Mouse (Mus musculus): ENCODE results near the gene Nomo1. TPM values are rescaled to one million over a fixed set of nuclear protein-coding genes. Genes with fewer than 3 reads are reported as not detected.

Gene Nomo1
- polyA plus RNA-seq (2014; fragmentation: Nextera tagmentation; extraction: Ambion mirVana) = 13.8 and 14.9 TPM in 2 replicates

DNA sequence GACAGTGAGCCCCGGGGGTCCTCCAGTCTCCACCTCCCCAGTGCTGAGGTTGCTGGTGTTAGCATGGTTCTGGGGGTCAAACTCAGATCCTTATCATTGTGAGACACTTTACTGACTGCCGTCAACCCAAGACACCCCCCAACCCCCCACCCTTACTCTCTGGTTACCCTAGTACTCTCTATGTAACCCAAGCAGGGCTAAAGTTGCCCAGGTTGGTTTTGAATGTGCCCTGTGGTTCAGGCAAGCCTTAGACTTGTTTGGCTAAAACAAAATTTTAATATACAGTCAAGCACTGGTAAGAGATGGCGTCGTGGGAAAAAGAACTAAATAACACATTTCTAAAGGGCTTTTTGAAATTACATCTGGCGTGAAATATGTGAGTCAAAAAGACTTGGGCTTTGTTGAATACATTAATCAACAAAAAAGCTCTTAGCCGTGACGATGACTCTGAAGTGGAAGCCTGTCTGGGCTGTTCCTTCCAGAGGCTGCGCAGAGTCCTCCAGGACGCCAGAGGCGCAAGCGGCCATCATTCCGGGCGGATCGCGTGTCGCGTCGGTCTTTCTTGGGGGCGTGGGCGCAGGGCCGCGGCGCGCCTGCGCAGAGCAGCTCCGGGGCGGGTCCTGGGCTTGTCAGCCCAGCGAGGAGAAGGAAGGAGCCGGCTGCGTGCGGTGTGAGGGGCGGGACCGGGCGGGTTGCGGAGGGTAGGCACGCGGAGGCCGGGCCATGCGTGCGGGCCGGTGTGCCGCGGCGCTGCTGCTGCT is at the start of gene Nomo1:
TSS of gene Nomo1 (plus strand) at position 590 of the 761 bp plus-strand sequence.
- Histone ChIP-seq H3K27ac (ENCODE audit: low read depth, low read length) (no peak within 1 kb of the TSS; the same call in 1 of the 2 replicates), H3K9me3 (ENCODE audit: control insufficient read depth, low read length) (no peaks in the 10 kb centered on the region), H3K4me3 (ENCODE audit: low read depth, low read length) (peak within 1 kb of the TSS; percentile 88), H3K4me2 (replicated peaks; ENCODE audit: low read depth, low read length) (peak within 1 kb of the TSS; percentile 77), H3K4me1 (replicated peaks; ENCODE audit: control insufficient read depth, insufficient read depth, low read length) (no peaks in the 10 kb centered on the region), H3K36me3 (ENCODE audit: control insufficient read depth, insufficient read depth, low read length) (no peaks in the 10 kb centered on the region), H3K27me3 (ENCODE audit: control insufficient read depth, insufficient read depth, low read length) (no peaks in the 10 kb centered on the region), H3K9ac (ENCODE audit: low read depth, low read length) (peak within 1 kb of the TSS; percentile 83)
- 6% methylated on average over 44 of the region's 44 CpGs for WGBS
- DNase-seq (ENCODE audit: low spot score) (peak; percentile 99), ATAC-seq (ENCODE audit: low FRiP score) (peak; percentile 95)

DNA sequence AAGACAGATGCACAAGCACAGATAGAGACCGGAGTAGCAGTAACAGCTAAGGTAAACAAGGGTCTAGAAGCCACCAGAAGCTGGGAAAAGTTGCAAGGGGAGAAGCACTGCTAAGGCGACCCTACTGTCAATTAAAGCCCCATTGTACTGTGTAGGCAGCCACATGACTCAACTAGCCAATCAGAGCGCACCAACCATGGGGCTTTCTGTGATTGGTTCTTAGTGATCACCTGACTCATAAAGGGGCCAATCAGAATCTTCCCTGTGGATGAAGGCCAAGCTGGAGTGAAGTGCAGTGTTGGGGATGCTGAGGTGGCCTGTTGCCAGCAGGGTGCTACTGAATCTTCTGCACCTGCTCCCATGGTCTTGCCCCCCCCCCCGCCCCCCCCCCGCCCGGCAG is 46.6 kb upstream of the Nomo1 start:
- 83% methylated on average over 3 of the region's 6 CpGs for WGBS
- Histone ChIP-seq H3K9ac (ENCODE audit: low read depth, low read length) (no peak overlapping the region), H3K4me3 (ENCODE audit: low read depth, low read length) (no peak overlapping the region), H3K4me2 (replicated peaks; ENCODE audit: low read depth, low read length) (no peak overlapping the region), H3K4me1 (replicated peaks; ENCODE audit: control insufficient read depth, insufficient read depth, low read length) (no peaks in the 10 kb centered on the region), H3K27ac (ENCODE audit: low read depth, low read length) (no peak overlapping the region), H3K27me3 (ENCODE audit: control insufficient read depth, insufficient read depth, low read length) (no peaks in the 10 kb centered on the region), H3K36me3 (ENCODE audit: control insufficient read depth, insufficient read depth, low read length) (no peaks in the 10 kb centered on the region), H3K9me3 (ENCODE audit: control insufficient read depth, low read length) (no peaks in the 10 kb centered on the region)
- ATAC-seq (ENCODE audit: low FRiP score) (no peak), DNase-seq (ENCODE audit: low spot score) (no peak)

DNA sequence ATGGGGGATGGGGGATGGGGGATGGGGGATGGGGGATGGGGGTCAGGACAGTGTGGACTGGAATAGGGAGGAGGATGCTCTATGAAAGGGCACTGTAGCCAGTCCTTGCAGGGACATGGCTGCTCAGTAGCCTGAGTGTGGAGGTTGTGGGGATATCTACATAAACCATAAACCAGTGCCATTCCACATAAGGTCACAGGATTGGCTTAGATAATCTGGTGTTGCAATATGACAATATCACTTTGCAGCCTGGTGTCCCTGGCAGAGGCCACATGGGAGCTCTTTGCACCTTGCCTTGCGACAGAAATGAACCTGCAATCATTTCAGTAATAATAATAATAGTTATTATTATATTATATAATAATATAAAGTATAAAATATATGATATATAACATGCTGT is 45.2 kb upstream of the Nomo1 start:
- Histone ChIP-seq H3K27me3 (ENCODE audit: control insufficient read depth, insufficient read depth, low read length) (no peaks in the 10 kb centered on the region), H3K4me2 (replicated peaks; ENCODE audit: low read depth, low read length) (no peak overlapping the region), H3K9ac (ENCODE audit: low read depth, low read length) (no peak overlapping the region), H3K27ac (ENCODE audit: low read depth, low read length) (no peak overlapping the region), H3K36me3 (ENCODE audit: control insufficient read depth, insufficient read depth, low read length) (no peaks in the 10 kb centered on the region), H3K9me3 (ENCODE audit: control insufficient read depth, low read length) (no peaks in the 10 kb centered on the region), H3K4me1 (replicated peaks; ENCODE audit: control insufficient read depth, insufficient read depth, low read length) (no peaks in the 10 kb centered on the region), H3K4me3 (ENCODE audit: low read depth, low read length) (no peak overlapping the region)
- ATAC-seq (ENCODE audit: low FRiP score) = no peak
- WGBS = 84% methylated on average over 1 of the region's 1 CpGs
- DNase-seq (ENCODE audit: low spot score) = no peak

DNA sequence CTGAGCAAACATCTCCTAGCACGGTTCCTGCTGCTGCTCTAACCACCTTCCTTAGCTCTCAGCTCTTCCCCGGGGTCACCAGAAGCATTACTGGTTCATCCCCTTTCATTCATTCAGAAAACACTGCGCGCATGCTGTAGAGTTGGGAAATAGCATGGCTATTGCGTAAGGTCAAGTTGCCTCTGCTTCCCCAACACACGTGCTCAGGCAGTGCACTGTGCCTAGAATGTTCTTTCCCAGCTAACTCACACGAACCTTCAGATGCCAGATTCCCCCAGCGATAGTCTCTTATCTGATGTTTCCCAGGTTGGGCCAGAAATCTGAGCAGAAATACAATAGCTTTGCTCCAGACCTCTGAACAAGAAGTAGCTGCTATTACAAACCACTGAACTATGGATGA is 41.0 kb upstream of the Nomo1 start:
- 91% methylated on average over 8 of the region's 8 CpGs for WGBS
- no peak overlapping the region for H3K9ac ChIP-seq (ENCODE audit: low read depth, low read length)
- no peaks in the 10 kb centered on the region for H3K4me1 ChIP-seq (replicated peaks; ENCODE audit: control insufficient read depth, insufficient read depth, low read length)
- DNase-seq (ENCODE audit: low spot score) (no peak), ATAC-seq (ENCODE audit: low FRiP score) (no peak)
- no peaks in the 10 kb centered on the region for H3K9me3 ChIP-seq (ENCODE audit: control insufficient read depth, low read length)
- H3K27me3 ChIP-seq (ENCODE audit: control insufficient read depth, insufficient read depth, low read length) = no peaks in the 10 kb centered on the region
- H3K4me3 ChIP-seq (ENCODE audit: low read depth, low read length) = no peak overlapping the region
- no peak overlapping the region for H3K27ac ChIP-seq (ENCODE audit: low read depth, low read length)
- H3K36me3 ChIP-seq (ENCODE audit: control insufficient read depth, insufficient read depth, low read length) = no peaks in the 10 kb centered on the region
- H3K4me2 ChIP-seq (replicated peaks; ENCODE audit: low read depth, low read length) = no peak overlapping the region

DNA sequence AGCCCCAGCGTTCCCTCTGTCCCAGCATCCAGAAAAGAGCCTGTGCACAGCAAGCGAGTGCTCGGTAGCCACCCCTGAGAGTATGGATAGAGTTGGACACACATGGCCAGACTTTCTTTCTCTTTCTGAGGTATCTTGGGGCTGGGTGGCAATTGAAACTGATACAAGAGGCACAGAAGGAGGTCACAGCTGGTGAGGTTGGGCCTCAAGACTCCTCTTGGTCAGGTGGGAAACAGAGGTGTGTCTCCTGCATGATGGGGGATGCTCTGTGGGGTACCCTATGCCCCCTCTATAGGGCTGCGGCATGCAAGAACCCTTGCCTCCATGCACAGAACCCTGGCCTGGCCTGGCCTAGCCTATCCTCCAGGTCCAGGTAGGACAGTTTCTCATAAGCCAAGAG is 32.9 kb upstream of the Nomo1 start:
- Histone ChIP-seq H3K27ac (ENCODE audit: low read depth, low read length) (no peak overlapping the region), H3K4me2 (replicated peaks; ENCODE audit: low read depth, low read length) (no peak overlapping the region), H3K4me3 (ENCODE audit: low read depth, low read length) (no peak overlapping the region), H3K27me3 (ENCODE audit: control insufficient read depth, insufficient read depth, low read length) (no peaks in the 10 kb centered on the region), H3K36me3 (ENCODE audit: control insufficient read depth, insufficient read depth, low read length) (no peaks in the 10 kb centered on the region), H3K4me1 (replicated peaks; ENCODE audit: control insufficient read depth, insufficient read depth, low read length) (no peaks in the 10 kb centered on the region), H3K9me3 (ENCODE audit: control insufficient read depth, low read length) (no peaks in the 10 kb centered on the region), H3K9ac (ENCODE audit: low read depth, low read length) (no peak overlapping the region)
- DNase-seq (ENCODE audit: low spot score) (no peak), ATAC-seq (ENCODE audit: low FRiP score) (no peak)
- 89% methylated on average over 4 of the region's 4 CpGs for WGBS

DNA sequence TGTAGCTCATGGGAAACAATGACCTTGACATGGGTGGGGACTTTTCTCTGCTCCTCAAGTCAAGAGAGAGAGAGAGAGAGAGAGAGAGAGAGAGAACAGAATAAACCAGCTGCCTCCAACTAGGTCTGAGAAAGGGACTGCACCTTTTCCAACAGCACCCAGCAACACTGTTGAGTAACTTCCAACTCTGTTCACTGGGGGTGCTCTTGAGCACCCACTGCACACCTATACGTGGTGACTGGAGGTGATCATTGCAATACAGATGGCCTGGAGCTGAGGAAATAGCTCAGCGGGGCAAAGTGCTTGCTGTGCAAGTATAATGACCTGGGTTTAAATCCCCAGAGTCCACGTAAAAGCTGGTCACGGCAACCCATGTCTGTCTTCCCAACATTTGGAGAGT is 30.8 kb upstream of the Nomo1 start:
- Histone ChIP-seq H3K4me1 (replicated peaks; ENCODE audit: control insufficient read depth, insufficient read depth, low read length) (no peaks in the 10 kb centered on the region), H3K9me3 (ENCODE audit: control insufficient read depth, low read length) (no peaks in the 10 kb centered on the region), H3K27me3 (ENCODE audit: control insufficient read depth, insufficient read depth, low read length) (no peaks in the 10 kb centered on the region), H3K4me3 (ENCODE audit: low read depth, low read length) (no peak overlapping the region), H3K27ac (ENCODE audit: low read depth, low read length) (no peak overlapping the region), H3K36me3 (ENCODE audit: control insufficient read depth, insufficient read depth, low read length) (no peaks in the 10 kb centered on the region), H3K4me2 (replicated peaks; ENCODE audit: low read depth, low read length) (no peak overlapping the region), H3K9ac (ENCODE audit: low read depth, low read length) (no peak overlapping the region)
- 62% methylated on average over 4 of the region's 4 CpGs for WGBS
- no peak for ATAC-seq (ENCODE audit: low FRiP score)
- DNase-seq (ENCODE audit: low spot score) = no peak

DNA sequence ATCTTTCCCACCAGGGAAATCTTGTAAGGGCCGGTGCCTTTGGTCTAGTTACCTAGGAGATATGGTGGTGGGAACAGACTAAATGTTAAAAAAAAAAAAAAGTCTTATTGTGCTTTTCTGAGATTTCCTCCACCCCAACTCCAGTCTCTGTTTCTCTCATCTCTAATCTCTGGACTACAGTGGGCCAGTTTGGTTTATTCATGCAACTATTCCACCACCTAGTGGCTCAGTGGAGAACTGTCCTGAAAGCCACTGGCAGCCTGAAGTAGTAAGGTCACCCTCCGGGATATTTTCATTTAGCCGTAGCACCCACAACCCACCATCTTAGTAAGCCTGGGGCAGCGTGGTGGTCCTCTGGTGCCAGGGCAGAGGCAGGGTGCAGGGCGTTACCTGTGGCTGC is 23.9 kb upstream of the Nomo1 start:
- ATAC-seq (ENCODE audit: low FRiP score) = no peak; the same call in 1 of the 2 replicates
- Histone ChIP-seq H3K4me2 (replicated peaks; ENCODE audit: low read depth, low read length) (no peak overlapping the region), H3K36me3 (ENCODE audit: control insufficient read depth, insufficient read depth, low read length) (no peaks in the 10 kb centered on the region), H3K4me1 (replicated peaks; ENCODE audit: control insufficient read depth, insufficient read depth, low read length) (0 out of 2 replicates have a peak, but pooled peaks cover 3% of the 10 kb centered on the region), H3K9me3 (ENCODE audit: control insufficient read depth, low read length) (no peaks in the 10 kb centered on the region), H3K27ac (ENCODE audit: low read depth, low read length) (no peak overlapping the region), H3K27me3 (ENCODE audit: control insufficient read depth, insufficient read depth, low read length) (no peaks in the 10 kb centered on the region), H3K9ac (ENCODE audit: low read depth, low read length) (no peak overlapping the region), H3K4me3 (ENCODE audit: low read depth, low read length) (no peak overlapping the region)
- peak; percentile 78 for DNase-seq (ENCODE audit: low spot score)
- 20% methylated on average over 5 of the region's 5 CpGs for WGBS

DNA sequence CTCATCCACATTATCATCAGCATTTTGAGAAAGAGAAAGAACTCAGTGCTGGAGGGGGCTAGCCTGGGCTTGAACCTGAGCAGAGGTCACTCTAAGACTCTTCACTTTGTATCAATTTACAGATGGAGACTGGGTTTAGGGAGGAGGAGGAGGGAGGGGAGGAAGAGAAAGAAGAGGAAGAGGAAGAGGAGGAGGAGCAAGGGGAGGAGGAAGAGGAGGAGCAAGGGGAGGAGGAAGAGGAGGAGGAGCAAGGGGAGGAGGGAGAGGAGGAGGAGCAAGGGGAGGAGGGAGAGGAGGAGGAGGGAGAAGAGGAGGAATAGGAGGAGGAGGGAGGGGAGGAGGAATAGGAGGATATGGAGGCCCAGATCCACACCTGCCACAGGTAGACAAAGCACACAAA is 21.4 kb upstream of the Nomo1 start:
- no peaks in the 10 kb centered on the region for H3K9me3 ChIP-seq (ENCODE audit: control insufficient read depth, low read length)
- no peak overlapping the region for H3K4me3 ChIP-seq (ENCODE audit: low read depth, low read length)
- no peak for ATAC-seq (ENCODE audit: low FRiP score)
- DNase-seq (ENCODE audit: low spot score) = no peak
- H3K27ac ChIP-seq (ENCODE audit: low read depth, low read length) = no peak overlapping the region
- H3K27me3 ChIP-seq (ENCODE audit: control insufficient read depth, insufficient read depth, low read length) = no peaks in the 10 kb centered on the region
- H3K4me2 ChIP-seq (replicated peaks; ENCODE audit: low read depth, low read length) = no peak overlapping the region
- H3K4me1 ChIP-seq (replicated peaks; ENCODE audit: control insufficient read depth, insufficient read depth, low read length) = 0 out of 2 replicates have a peak, but pooled peaks cover 3% of the 10 kb centered on the region
- no peaks in the 10 kb centered on the region for H3K36me3 ChIP-seq (ENCODE audit: control insufficient read depth, insufficient read depth, low read length)
- H3K9ac ChIP-seq (ENCODE audit: low read depth, low read length) = no peak overlapping the region
